Mouse (Mus musculus) heart, embryonic 10.5 days (tissue): ENCODE results near the gene Tuba1c. TPM values are rescaled to one million over a fixed set of nuclear protein-coding genes. Genes with fewer than 3 reads are reported as not detected.
"Not testable (repeated sequence)": the region's sequence is repeated elsewhere in the genome, so short reads cannot be mapped to it uniquely, and the experiment has no call there.

Experiments used
- DNase-seq: peaks from one replicate; pipeline ENCODE4 v3.0.0-alpha.2; 2017; ENCODE audit warnings: low spot score
- H3K27ac ChIP-seq: fragments of 300-500 bp; sonication (generic); 2 replicates; pipeline ENCODE4 v1.5.1; 2016; ENCODE audit warnings: mild to moderate bottlenecking
- H3K27me3 ChIP-seq: fragments of 300-500 bp; sonication (generic); 2 replicates; pipeline ENCODE4 v1.6.1; 2016; ENCODE audit warnings: mild to moderate bottlenecking; ENCODE audit not compliant: poor library complexity, insufficient read depth, severe bottlenecking
- H3K36me3 ChIP-seq: fragments of 300-500 bp; sonication (generic); 2 replicates; pipeline ENCODE4 v1.6.1; 2016; ENCODE audit warnings: mild to moderate bottlenecking, moderate library complexity
- H3K4me1 ChIP-seq: fragments of 300-500 bp; sonication (generic); 2 replicates; pipeline ENCODE4 v1.6.1; 2016; ENCODE audit warnings: mild to moderate bottlenecking
- H3K4me3 ChIP-seq: fragments of 300-500 bp; sonication (generic); 2 replicates; pipeline ENCODE4 v1.5.1; 2016; ENCODE audit warnings: mild to moderate bottlenecking, moderate library complexity
- H3K9me3 ChIP-seq: fragments of 300-500 bp; sonication (generic); 2 replicates; pipeline ENCODE4 v1.6.1; 2016; ENCODE audit warnings: mild to moderate bottlenecking, moderate library complexity
- WGBS: fragments of 180-500 bp; shearing (Covaris S2); methylation state at CpG from one replicate; pipeline ENCODE4 v1.1.7; 2016; 5-methylcytosine and 5-hydroxymethylcytosine counted together
- polyA plus RNA-seq: library from polyadenylated mRNA; unstranded; fragments of >200 nt; fragmentation: Nextera tagmentation; extraction: Ambion mirVana; gene quantifications from 2 replicates; pipeline ENCODE4 v1.2.1, GENCODE M21; 2016

The Tuba1c gene
- polyA plus RNA-seq, 1 experiment from 2014 or later: 172 TPM

- Histone ChIP-seq H3K27me3 (peaks cover 10% of the 10 kb centered on the region; the same call in 1 of the 2 replicates), H3K36me3 (peaks cover 37% of the 10 kb centered on the region), H3K4me3 (no peak overlapping the region), H3K27ac (no peak overlapping the region), H3K4me1 (peaks cover 26% of the 10 kb centered on the region), H3K9me3 (no peaks in the 10 kb centered on the region)
- WGBS: 81% methylated on average over 4 of the region's 4 CpGs
- no peak for DNase-seq
Measured at GRCm38 (mm10) chr15:99039306-99039705, 9.6 kb downstream of the Tuba1c start.

- 54% methylated on average over 26 of the region's 26 CpGs for WGBS
- DNase-seq: no peak
- no peaks in the 10 kb centered on the region for H3K9me3 ChIP-seq
- H3K27ac ChIP-seq: no peak overlapping the region
- H3K27me3 ChIP-seq: peaks cover 10% of the 10 kb centered on the region; the same call in 1 of the 2 replicates
- peaks cover 27% of the 10 kb centered on the region for H3K36me3 ChIP-seq
- peaks cover 26% of the 10 kb centered on the region for H3K4me1 ChIP-seq
- H3K4me3 ChIP-seq: no peak overlapping the region
Measured at GRCm38 (mm10) chr15:99039996-99040919, 10.6 kb downstream of the Tuba1c start.

- 64% methylated on average over 21 of the region's 21 CpGs for WGBS
Measured at GRCm38 (mm10) chr15:99040920-99041856, 11.5 kb downstream of the Tuba1c start.

GRCm38 (mm10) chr15:99042334-99042733 lies 12.6 kb downstream of the Tuba1c start:
- WGBS: 82% methylated on average over 5 of the region's 5 CpGs
- Histone ChIP-seq H3K4me1 (peaks cover 19% of the 10 kb centered on the region), H3K27me3 (peaks cover 17% of the 10 kb centered on the region; the same call in 1 of the 2 replicates), H3K36me3 (peaks cover 11% of the 10 kb centered on the region), H3K4me3 (no peak overlapping the region), H3K27ac (no peak overlapping the region), H3K9me3 (no peaks in the 10 kb centered on the region)
- no peak for DNase-seq

More at GRCm38 (mm10) chr15:99040920-99041856, 11.5 kb downstream of the Tuba1c start:
- Histone ChIP-seq H3K27me3 (peaks cover 10% of the 10 kb centered on the region; the same call in 1 of the 2 replicates), H3K9me3 (no peaks in the 10 kb centered on the region), H3K4me3 (no peak overlapping the region), H3K36me3 (peaks cover 18% of the 10 kb centered on the region), H3K4me1 (peaks cover 24% of the 10 kb centered on the region), H3K27ac (no peak overlapping the region)
- DNase-seq: no peak

- peaks cover 24% of the 10 kb centered on the region; the same call in 1 of the 2 replicates for H3K27me3 ChIP-seq
- no peak overlapping the region for H3K27ac ChIP-seq
- no peak overlapping the region for H3K4me3 ChIP-seq
- H3K4me1 ChIP-seq: peaks cover 17% of the 10 kb centered on the region
- H3K36me3 ChIP-seq: no peaks in the 10 kb centered on the region
- 43% methylated on average over 3 of the region's 3 CpGs for WGBS
- no peaks in the 10 kb centered on the region for H3K9me3 ChIP-seq
- DNase-seq: no peak
Measured at GRCm38 (mm10) chr15:99044854-99045253, 15.2 kb downstream of the Tuba1c start.

GRCm38 (mm10) chr15:99045734-99046133 lies 16.0 kb downstream of the Tuba1c start:
- not testable (repeated sequence) for DNase-seq, H3K36me3 ChIP-seq, H3K27ac ChIP-seq, H3K4me3 ChIP-seq, H3K9me3 ChIP-seq
- 81% methylated on average over 6 of the region's 6 CpGs for WGBS
- Histone ChIP-seq H3K4me1 (0 out of 2 replicates have a peak, but pooled peaks cover 10% of the 10 kb centered on the region), H3K27me3 (peaks cover 24% of the 10 kb centered on the region; the same call in 1 of the 2 replicates)

GRCm38 (mm10) chr15:99049473-99050253 lies 20.0 kb downstream of the Tuba1c start:
- WGBS: 31% methylated on average over 13 of the region's 13 CpGs
- H3K27me3 ChIP-seq: peaks cover 47% of the 10 kb centered on the region
- DNase-seq: no peak

GRCm38 (mm10) chr15:99053373-99053772 lies 23.7 kb downstream of the Tuba1c start:
- Histone ChIP-seq H3K27ac (no peak overlapping the region), H3K36me3 (no peaks in the 10 kb centered on the region), H3K4me3 (no peak overlapping the region), H3K9me3 (no peaks in the 10 kb centered on the region), H3K4me1 (peaks cover 42% of the 10 kb centered on the region), H3K27me3 (peaks cover 73% of the 10 kb centered on the region)
- DNase-seq: no peak
- WGBS: 9% methylated on average over 9 of the region's 9 CpGs

More at GRCm38 (mm10) chr15:99049473-99050253, 20.0 kb downstream of the Tuba1c start:
- H3K36me3 ChIP-seq: no peaks in the 10 kb centered on the region
- no peak overlapping the region for H3K27ac ChIP-seq
- no peak overlapping the region for H3K4me3 ChIP-seq
- no peaks in the 10 kb centered on the region for H3K9me3 ChIP-seq
- H3K4me1 ChIP-seq: peaks cover 19% of the 10 kb centered on the region

- no peak for DNase-seq
- peaks cover 42% of the 10 kb centered on the region for H3K4me1 ChIP-seq
- no peaks in the 10 kb centered on the region for H3K36me3 ChIP-seq
- H3K27me3 ChIP-seq: peaks cover 88% of the 10 kb centered on the region
- no peak within 1 kb of the TSS for H3K27ac ChIP-seq
- WGBS: 2% methylated on average over 30 of the region's 30 CpGs
- H3K4me3 ChIP-seq: peak within 1 kb of the TSS; percentile 58
- no peaks in the 10 kb centered on the region for H3K9me3 ChIP-seq
Measured at GRCm38 (mm10) chr15:99055040-99055439, 25.3 kb downstream of the Tuba1c start, which contains the start of gene Prph. Gene Prph (plus strand): TSS chr15:99055174.

GRCm38 (mm10) chr15:99055511-99055961 lies 25.8 kb downstream of the Tuba1c start:
- 0% methylated on average over 37 of the region's 37 CpGs for WGBS
- DNase-seq: no peak
- no peaks in the 10 kb centered on the region for H3K9me3 ChIP-seq
- no peak overlapping the region for H3K27ac ChIP-seq
- peaks cover 42% of the 10 kb centered on the region for H3K4me1 ChIP-seq
- H3K36me3 ChIP-seq: no peaks in the 10 kb centered on the region
- peaks cover 88% of the 10 kb centered on the region for H3K27me3 ChIP-seq
- peak overlapping the region; percentile 58 for H3K4me3 ChIP-seq

- Histone ChIP-seq H3K9me3 (no peaks in the 10 kb centered on the region), H3K27ac (no peak overlapping the region), H3K27me3 (peaks cover 90% of the 10 kb centered on the region), H3K4me1 (peaks cover 42% of the 10 kb centered on the region), H3K4me3 (peak overlapping the region; percentile 58), H3K36me3 (no peaks in the 10 kb centered on the region)
- DNase-seq: no peak
- WGBS: 6% methylated on average over 14 of the region's 14 CpGs
Measured at GRCm38 (mm10) chr15:99056332-99056731, 26.6 kb downstream of the Tuba1c start.
